Mouse (Mus musculus) brown adipose tissue, adult 24 weeks (tissue): ENCODE measurements around the gene Qsox1. TPM values are rescaled to one million over a fixed set of nuclear protein-coding genes. Genes with fewer than 3 reads are reported as not detected.

Experiments
- H3K27ac ChIP-seq: fragments of 200-500 bp; replicated peaks from 2 replicates; pipeline ENCODE4 v1.5.1; 2012; ENCODE audit warnings: low read depth, mild to moderate bottlenecking, low read length
- H3K4me1 ChIP-seq: fragments of 200-500 bp; 2 replicates; pipeline ENCODE4 v1.6.1; 2012; ENCODE audit warnings: low read length, mixed read lengths; ENCODE audit not compliant: control insufficient read depth, insufficient read depth, insufficient read length
- H3K4me3 ChIP-seq: fragments of 200-500 bp; 2 replicates; pipeline ENCODE4 v1.5.1; 2012; ENCODE audit warnings: low read depth, mild to moderate bottlenecking, low read length, moderate library complexity; ENCODE audit not compliant: insufficient read depth
- polyA plus RNA-seq: library from polyadenylated mRNA; stranded (reverse); fragments of >200 nt; gene quantifications from 2 replicates; pipeline ENCODE4 v1.2.4, GENCODE M21; 2012; ENCODE audit not compliant: missing spikeins, insufficient read depth, insufficient read length

Gene Qsox1
- polyA plus RNA-seq, 1 experiment, result 9.9 TPM

DNA sequence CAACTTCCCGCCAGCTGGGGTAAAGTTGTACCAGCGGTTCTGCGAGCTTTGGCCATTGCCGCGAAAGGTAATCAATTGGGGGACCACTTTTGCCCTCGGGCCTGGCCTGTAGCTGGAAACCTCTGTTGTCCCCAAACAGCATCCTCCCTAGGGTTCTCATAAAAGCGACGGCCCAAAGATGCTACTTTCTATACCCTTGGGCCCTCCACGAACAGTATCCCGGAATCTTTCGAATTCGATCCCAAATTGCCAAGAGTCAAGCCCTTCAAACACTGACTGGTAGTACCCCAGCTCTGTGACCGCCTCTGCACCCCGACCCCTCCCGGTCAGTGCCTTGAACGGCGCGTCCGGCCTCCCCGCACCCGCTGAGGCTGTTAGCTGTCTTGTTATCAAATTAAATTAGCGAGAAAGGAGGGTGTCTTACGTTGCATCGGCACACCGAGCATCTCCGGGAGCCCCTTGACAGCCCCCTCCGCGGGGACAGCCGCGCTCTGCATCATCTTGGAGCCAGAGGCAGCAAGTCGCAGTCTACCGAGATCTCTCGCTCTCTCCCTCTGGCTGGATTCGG lies 71.2 kb downstream of the Qsox1 start:
- Histone ChIP-seq H3K27ac (no peak overlapping the region), H3K4me1 (peaks cover 8% of the 10 kb centered on the region), H3K4me3 (peak overlapping the region; percentile 39)

DNA sequence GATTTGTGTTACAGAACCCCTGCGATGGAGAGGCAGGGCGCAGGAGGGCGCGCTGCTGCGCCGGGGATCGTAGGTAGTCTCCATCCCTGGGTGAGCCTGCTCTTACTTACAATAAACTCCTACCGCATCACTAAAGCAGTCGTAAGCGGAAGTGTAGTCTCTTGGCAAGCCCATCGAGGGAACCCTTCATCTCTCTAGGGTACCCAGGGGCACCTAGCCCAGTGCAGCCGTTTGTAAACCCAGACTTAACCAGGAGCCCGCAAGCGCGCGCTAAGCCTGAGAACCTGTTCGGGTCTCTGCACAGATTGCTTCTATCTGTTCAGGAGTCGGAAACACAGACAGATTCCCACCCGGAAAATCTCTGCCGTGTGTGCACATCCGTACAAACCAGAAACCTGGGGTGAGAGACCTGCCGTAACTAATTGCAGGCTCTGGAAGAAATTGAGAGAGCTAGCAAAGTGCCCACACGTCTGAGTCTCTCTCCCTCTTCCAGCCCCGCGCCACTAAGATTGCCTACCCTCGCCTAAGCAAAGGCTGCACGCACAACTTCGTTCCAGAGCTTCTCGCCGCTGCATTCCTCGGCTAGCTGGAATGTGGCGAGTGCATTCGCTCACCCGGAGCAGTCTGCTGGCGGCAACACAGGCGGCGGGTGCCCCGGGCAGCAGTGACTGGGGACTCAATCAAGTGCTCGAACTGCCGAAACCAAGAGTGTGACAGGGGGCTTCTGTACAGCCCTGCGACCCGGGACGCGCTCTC lies 71.9 kb downstream of the Qsox1 start:
- no peak overlapping the region for H3K27ac ChIP-seq
- H3K4me3 ChIP-seq, result peak overlapping the region; percentile 39
- peaks cover 8% of the 10 kb centered on the region for H3K4me1 ChIP-seq

DNA sequence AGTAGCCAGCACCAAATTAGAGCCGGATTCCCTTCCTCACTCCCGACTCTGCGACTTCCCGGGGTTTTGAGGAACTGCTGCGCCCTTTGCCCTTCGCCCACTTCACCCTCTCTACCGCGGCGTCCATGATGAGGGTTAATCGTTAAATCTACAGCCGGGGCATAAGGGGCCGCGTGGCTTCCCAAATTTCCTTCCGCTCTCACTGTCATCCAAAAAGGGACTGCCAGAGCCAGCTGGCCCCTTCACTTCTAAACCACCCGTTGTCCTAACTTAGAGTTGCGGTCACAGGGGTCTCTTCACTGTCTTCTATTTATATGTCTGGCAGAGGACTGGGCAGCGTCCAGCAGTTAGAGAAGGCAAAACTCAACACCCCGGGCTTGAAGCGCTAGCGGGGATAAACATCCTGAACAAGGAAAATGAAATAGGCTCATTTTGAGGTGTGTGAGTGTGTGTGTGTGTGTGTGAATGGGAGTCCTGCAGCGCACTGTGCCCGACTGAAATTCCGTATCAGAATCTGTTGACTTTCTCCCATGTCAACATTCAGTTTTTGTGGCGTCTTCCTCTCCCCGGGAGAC lies 74.8 kb downstream of the Qsox1 start:
- Histone ChIP-seq H3K4me3 (no peak overlapping the region), H3K27ac (no peak overlapping the region), H3K4me1 (peaks cover 6% of the 10 kb centered on the region)

DNA sequence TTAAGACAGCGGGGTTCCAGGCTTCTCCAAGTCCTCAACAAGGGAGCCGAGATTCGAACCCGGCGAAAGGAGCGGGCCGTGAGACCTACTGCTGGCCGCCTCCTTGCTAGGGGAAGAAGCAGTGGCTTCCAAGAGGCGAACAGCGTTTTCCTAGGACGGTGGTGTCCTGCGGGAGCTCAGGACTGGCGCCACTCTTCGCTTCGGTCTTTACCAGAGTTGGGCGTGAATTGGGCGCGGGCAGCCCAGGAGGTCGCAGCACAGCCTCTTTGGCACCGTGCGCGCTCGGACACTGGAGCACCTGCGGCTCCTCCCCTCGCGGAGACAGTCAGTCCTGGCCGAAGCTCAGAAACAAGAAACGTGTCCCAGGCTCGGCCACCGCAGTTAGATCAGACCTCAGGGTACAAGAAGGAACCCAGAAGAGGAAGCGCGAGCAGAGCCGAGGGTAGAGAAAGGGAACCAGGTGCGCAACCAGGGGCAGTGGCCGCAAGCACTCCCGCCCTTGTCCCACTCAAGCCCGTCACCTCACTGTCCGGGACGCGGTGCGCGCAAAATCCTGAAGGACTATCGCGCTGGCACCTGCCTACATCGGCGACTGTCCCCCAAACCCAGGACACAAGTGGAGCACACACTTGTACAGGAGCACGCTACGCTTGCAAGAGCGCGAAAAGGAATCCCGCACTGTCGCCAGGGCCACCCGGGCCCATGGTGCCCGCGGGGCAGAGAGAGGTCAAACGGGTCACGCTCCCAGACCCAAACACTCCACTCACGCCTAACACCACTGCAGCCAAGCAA lies 75.5 kb downstream of the Qsox1 start:
- peaks cover 3% of the 10 kb centered on the region; the same call in 1 of the 2 replicates for H3K4me1 ChIP-seq
- no peak overlapping the region for H3K4me3 ChIP-seq
- H3K27ac ChIP-seq, result no peak overlapping the region

DNA sequence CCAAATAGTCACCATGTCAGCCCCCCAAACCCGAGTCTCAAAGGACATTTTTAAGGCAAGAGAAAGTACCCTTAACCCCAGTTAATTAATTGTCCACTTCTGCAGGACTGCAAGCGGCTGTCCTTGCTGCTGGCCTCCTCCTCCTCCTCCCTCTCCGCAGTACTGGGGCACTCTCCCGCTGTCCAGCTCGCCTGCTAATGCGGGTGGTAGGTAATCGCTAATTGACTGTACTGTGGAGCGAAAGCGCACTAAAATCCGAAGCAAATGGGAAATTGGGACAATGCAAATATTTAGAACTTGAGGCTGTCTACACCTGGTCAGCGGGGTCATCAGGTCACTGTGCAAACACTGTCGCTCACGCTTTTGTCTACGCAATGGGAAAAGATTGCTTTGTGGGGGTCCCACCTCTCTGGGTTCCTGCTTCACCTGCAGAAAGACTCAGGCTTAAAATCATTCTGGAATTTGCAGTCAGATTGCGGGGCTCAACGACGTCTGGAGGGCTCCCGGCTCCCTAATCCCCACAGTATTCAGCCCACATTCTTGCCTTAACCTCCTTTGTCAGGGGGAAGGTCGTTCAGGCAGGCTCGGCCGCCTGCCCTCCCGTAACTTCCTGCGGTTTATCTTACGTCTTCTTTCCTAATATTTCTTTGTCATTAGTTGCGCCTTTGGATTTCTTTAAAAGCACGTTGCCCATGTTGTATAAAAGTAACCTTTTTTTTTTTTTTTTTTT lies 76.4 kb downstream of the Qsox1 start:
- Histone ChIP-seq H3K27ac (no peak overlapping the region), H3K4me3 (no peak overlapping the region), H3K4me1 (peaks cover 3% of the 10 kb centered on the region; the same call in 1 of the 2 replicates)

DNA sequence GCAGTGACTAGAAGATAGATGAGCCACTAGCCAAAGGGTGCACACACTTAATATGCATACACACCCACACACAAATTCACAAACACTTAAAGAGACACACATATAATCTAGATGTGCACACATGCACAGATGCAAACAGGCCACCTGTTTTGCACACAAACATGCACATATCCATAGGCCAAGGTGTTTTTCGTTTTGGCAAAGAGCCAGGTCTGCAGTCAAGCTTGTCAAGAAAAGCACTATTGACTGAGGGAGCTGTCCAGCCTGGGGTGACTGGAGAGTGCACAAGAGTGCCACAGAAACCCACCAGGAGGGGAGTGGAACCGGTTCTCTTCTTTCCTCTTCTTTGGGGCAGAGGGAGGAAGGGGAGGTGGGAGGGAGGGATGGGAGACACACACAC lies 81.5 kb downstream of the Qsox1 start:
- Histone ChIP-seq H3K27ac (no peak overlapping the region), H3K4me3 (no peak overlapping the region), H3K4me1 (no peaks in the 10 kb centered on the region)

DNA sequence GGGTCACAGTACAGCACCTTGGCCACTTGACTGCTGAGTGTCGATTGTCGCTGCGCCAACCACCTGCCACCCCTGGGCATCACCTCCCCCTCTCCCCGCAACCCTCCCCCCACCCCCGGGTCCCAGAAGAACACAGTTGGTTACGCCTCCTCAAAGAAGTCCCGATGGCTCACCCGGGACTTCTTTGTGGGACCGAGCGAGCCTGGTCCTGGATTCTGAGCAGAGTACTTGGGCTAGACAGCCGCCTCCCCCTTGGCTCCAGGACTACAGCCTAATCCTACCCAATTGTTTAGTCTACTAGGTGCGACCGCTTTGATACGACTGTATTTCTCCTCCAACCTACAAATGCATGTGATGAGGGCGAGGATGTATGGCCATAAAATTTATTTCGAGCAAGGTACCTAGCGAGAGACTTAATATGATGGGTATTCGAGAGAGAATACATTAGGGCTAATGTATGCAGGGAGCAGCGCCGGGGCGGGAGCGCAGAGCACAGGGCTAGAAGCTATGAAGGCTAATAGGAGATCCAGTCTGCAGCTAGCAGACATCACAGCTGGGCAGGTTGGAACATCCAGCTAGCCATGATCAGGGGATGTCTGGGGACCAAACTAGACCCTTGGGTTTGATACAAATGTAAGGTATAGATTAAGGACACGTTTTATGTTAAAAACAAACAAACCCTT lies 83.4 kb downstream of the Qsox1 start:
- no peak overlapping the region for H3K4me3 ChIP-seq
- no peaks in the 10 kb centered on the region for H3K4me1 ChIP-seq
- H3K27ac ChIP-seq, result no peak overlapping the region

DNA sequence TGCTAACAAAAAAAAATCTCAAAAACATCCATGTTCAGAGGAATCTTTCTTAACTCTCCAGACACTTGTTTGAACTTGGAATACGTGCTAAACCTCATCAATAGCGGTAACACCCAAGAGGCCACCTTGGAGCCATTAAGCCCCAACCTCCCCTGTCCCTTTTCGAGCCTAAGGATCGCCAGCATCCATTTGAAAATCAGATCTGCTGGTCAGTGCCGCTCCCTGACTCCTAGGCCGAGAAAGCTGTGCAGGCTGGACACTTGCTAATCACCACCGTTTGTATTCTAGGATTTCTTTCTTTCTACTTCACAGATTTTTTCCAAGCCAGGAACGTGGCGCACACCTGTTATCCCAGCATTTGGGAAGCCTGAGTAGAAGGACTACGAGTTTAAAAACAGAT lies 84.9 kb downstream of the Qsox1 start:
- Histone ChIP-seq H3K27ac (no peak overlapping the region), H3K4me1 (no peaks in the 10 kb centered on the region), H3K4me3 (no peak overlapping the region)

Other genes starting within 250 kb of the Qsox1 start
- gene Lhx4, start 61.2 kb downstream of the Qsox1 start, polyA plus RNA-seq, result not detected in 2 replicates
- 7.3 and 11.2 TPM in 2 replicates for gene Cep350, start 160.4 kb upstream of the Qsox1 start, polyA plus RNA-seq
- 61.1 and 70.9 TPM in 2 replicates for gene Tor1aip2, start 222.5 kb upstream of the Qsox1 start, polyA plus RNA-seq
- 52.9 and 65.1 TPM in 2 replicates for gene Tor1aip1, start 223.6 kb upstream of the Qsox1 start, polyA plus RNA-seq